Mouse (Mus musculus) c-Kit-positive CD71-positive TER-119-negative erythroid progenitor cells, embryonic 14.5 days (primary cell): ENCODE measurements around the gene Nup62.

Experiments used
- DNase-seq: peaks from one replicate; pipeline ENCODE4 v3.0.0-alpha.2; 2013; ENCODE audit warnings: low read depth

Nup62 gene

GRCm38 (mm10) chr7:44815721-44816469 is at the start of gene Nup62, which contains the start of gene Il4i1:
TSS of gene Nup62 (plus strand) at chr7:44816088.
TSS of gene Il4i1 (plus strand) at chr7:44816387.
- peak; percentile 99 for DNase-seq

DNA sequence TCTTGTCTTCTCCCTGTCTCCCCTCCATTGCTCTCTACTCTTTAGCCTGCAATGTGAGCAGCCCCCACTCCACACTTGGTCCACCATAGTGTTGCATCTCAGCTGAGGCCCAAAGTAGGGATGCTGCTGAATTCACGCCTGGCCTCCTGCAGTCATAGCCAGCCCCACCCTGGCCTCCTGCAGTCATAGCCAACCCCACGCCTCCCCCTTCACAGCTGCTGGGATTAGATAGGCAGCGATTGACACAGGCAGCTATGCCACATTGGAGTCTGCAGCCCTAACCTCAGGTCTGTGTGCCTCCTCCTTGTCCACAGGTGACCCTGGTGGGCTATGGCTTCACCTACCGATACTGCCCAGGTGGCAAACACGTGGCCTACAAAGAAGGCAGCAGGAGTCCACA is 47.8 kb upstream of the Nup62 start:
- no peak for DNase-seq

GRCm38 (mm10) chr7:44770046-44770578 is 45.8 kb upstream of the Nup62 start:
- peak; percentile 71 for DNase-seq

- DNase-seq = peak; percentile 55
Observed at GRCm38 (mm10) chr7:44772591-44773204, 43.2 kb upstream of the Nup62 start.

GRCm38 (mm10) chr7:44776849-44777498 is 38.9 kb upstream of the Nup62 start:
- no peak for DNase-seq

GRCm38 (mm10) chr7:44780101-44780500 is 35.8 kb upstream of the Nup62 start:
- DNase-seq = no peak

DNA sequence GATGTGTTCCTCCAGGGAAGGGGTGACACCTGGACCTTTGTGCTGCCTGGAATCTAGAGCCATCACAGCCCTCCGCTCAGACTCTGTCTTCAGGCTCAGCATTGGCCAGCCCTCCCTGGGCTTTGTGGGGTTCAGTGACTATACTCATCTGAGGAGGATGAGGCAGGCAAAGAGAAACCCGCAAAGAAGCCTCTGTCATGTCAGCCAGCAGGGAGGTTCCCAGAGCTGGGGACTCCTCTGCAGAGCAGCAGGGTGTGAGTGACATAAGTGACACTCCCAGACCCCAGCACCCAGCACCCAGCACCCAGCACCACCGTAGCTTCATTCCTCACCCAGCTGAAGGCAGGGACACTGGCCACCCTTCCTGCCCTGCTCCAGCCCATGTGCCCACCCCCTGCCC is 26.4 kb upstream of the Nup62 start:
- DNase-seq = no peak

GRCm38 (mm10) chr7:44790066-44790465 is 25.8 kb upstream of the Nup62 start:
- DNase-seq = no peak

- no peak for DNase-seq
Observed at GRCm38 (mm10) chr7:44792781-44793180, 23.1 kb upstream of the Nup62 start.

DNA sequence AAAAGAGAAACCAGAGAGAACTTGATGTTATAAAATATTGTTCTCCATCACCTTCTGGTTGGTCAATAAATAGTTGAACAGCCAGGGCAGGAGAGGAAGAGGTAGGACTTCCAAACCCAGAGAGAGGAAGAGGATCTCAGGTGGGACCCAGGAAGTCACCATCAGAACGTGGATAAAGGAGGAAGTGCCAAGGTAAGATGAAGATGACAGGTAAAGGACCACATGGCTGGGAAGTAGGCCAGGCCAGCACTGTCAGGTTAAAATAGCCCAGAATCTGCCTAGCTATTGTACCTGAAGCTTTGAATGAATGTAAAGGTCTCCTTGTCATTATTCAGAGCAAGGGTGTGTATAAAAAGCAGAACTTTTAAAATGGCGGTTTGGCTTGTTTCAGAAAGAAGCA is 7.0 kb upstream of the Nup62 start:
- no peak for DNase-seq

- DNase-seq = no peak
Observed at GRCm38 (mm10) chr7:44809466-44809865, 6.4 kb upstream of the Nup62 start.

DNA sequence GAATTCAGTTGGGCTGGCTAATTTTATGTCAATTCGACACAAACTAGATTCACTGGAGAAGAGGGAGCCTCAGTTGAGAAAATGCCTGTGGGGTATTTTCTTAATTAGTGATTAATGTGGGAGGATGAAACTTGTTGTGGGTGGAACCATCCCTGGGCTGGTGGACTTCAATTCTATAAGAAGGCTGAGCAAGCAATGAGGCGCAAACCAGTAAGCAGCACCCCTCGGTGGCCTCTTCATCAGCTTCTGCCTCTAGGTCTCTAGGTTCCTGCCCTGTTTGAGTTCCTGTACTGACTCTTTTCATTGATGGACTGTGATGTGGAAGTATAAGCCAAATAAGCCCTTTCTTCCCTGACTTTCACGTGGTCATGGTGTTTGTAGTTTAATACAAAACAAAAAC is 5.5 kb upstream of the Nup62 start:
- DNase-seq = no peak

DNA sequence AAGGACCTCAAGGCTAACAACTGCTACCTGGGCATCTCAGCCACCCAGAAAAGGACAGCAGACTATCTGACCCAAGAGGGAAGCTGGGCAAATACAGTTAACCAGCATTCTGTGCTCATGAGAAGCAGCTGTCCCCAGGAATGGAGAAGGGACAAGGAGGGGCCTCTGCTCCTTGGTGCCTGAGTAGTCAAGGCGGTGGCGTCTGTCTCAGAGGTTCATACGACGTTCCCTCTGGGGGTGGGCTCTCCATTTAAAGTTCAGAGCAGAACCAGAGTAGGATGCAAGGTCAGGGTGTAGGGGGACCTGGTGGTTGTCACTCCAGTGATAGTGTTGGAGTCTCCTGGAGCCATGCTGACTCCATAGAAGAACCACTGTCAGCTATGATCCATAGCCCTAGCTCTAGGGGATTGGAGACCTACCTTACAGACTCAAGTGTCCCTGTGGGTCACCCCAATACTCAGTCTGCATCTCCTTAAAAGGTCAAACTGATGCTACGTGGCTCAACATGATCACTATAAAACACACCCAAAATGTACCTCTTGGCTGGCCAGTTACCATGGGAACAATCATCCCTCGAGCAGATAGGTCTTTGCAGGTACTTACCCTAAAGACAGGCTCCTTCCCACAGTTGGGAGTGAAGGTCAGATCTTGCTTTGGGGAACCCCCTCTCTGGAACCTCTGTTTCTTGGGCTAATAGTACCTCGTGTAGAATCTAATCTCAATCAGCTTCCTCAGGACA is 4.9 kb upstream of the Nup62 start:
- no peak for DNase-seq

- DNase-seq = no peak
Observed at GRCm38 (mm10) chr7:44812651-44813325, 3.1 kb upstream of the Nup62 start.

GRCm38 (mm10) chr7:44813985-44814384 is 1.9 kb upstream of the Nup62 start:
- DNase-seq = no peak

GRCm38 (mm10) chr7:44814423-44814822 is 1.5 kb upstream of the Nup62 start:
- DNase-seq = no peak

GRCm38 (mm10) chr7:44814952-44815553 is 835 bp upstream of the Nup62 start:
- no peak for DNase-seq

GRCm38 (mm10) chr7:44816470-44817021 is 658 bp downstream of the Nup62 start, which contains the start of gene Atf5:
TSS of gene Atf5 (minus strand) at chr7:44816658.
- DNase-seq = peak; percentile 56

GRCm38 (mm10) chr7:44817441-44817840 is 1.6 kb downstream of the Nup62 start:
- DNase-seq = no peak

DNA sequence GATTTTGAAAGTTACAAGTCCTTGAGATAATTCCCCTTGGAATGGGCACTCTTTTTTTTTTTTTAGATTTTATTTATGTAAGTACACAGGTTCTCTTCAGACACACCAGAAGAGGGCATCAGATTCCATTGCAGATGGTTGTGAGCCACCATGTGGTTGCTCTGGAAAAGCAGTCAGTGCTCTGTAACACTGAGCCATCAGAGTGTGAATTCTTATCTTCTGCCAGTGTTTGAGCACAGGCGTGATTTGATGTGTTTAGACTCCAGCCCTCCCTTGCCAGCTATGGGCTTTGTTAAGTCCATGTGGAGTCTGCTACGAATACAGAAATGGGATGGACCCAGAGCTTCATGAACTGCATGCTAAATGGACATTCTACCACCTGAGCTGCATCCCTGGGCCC is 2.3 kb downstream of the Nup62 start:
- no peak for DNase-seq

DNA sequence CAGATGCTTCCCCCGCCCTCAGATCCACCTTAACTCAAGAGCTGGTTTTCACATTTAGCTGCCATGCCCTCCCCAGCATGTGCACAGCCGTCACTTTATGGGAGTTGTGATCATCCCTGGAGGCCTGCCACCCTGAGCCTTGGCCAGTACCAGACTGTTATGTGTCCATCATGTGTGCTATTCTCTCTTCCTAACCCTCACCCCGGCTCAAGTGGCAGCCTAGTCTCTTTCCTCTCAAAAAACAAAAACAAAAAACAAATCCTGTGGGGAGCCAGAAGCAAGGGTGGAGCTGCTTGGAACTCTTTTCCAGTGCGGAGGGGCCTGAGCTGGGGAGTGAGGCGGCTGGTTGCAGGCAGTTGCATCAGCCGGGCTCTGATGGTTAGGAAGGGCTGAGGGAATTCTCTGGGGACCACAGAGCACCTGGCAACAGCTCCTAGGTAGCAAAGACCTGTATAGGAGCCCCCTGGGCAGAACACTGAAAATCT is 2.9 kb downstream of the Nup62 start:
- DNase-seq = no peak
